ENCODE assay signal across 28 mouse cellular contexts in genomic region chr10:108343734-108344133, GRCm38 (mm10). TPM values are rescaled to one million over a fixed set of nuclear protein-coding genes. Genes with fewer than 3 reads are reported as not detected.
"Had no signal": no experiment of that assay in that cellular context is flagged by ENCODE, and none has a peak within 500 bp of the region (broad histone marks: within the 10 kb centered on the region; RNA-seq: fewer than 3 reads in every experiment).

No protein-coding gene starts in this region.

- H3K9me3 ChIP-seq: embryonic facial prominence, embryonic 12.5 days; embryonic facial prominence, embryonic 13.5 days; embryonic facial prominence, embryonic 15.5 days; forebrain, embryonic 12.5 days; forebrain, embryonic 13.5 days; forebrain, embryonic 15.5 days had no signal

- H3K27ac ChIP-seq: embryonic facial prominence, embryonic 10.5 days; embryonic facial prominence, embryonic 12.5 days; embryonic facial prominence, embryonic 13.5 days; embryonic facial prominence, embryonic 15.5 days; forebrain, embryonic 10.5 days; forebrain, embryonic 12.5 days; forebrain, embryonic 13.5 days; forebrain, embryonic 15.5 days; gastrocnemius, adult 2 months; heart, adult 2 months had no signal

- H3K4me2 ChIP-seq: embryonic facial prominence, embryonic 12.5 days; embryonic facial prominence, embryonic 13.5 days; embryonic facial prominence, embryonic 15.5 days; forebrain, embryonic 12.5 days; forebrain, embryonic 13.5 days; forebrain, embryonic 15.5 days had no signal

- DNase-seq: cerebellum, adult 9-11 months; cerebellum, postnatal 10 days; cerebellum, postnatal 14 days; cerebellum, postnatal 25 days; cerebellum, postnatal 36 days; embryo, embryonic 11 days; forebrain, postnatal 0 days; gastrocnemius, adult 2 months; gastrocnemius, postnatal 10 days; gastrocnemius, postnatal 14 days; gastrocnemius, postnatal 25 days; gastrocnemius, postnatal 36 days; heart, adult 11 months; heart, adult 18-20 months; heart, adult 2 months had no signal

- H3K4me1 ChIP-seq: embryonic facial prominence, embryonic 10.5 days; embryonic facial prominence, embryonic 12.5 days; embryonic facial prominence, embryonic 13.5 days; embryonic facial prominence, embryonic 15.5 days had no signal

- H3K27me3 ChIP-seq: embryonic facial prominence, embryonic 12.5 days; embryonic facial prominence, embryonic 13.5 days; embryonic facial prominence, embryonic 15.5 days; forebrain, embryonic 12.5 days; forebrain, embryonic 13.5 days; forebrain, embryonic 15.5 days had no signal

- H3K4me3 ChIP-seq: embryonic facial prominence, embryonic 10.5 days; embryonic facial prominence, embryonic 12.5 days; embryonic facial prominence, embryonic 13.5 days; embryonic facial prominence, embryonic 15.5 days; erythroblast, embryonic 14.5 days; forebrain, embryonic 10.5 days; forebrain, embryonic 12.5 days; forebrain, embryonic 13.5 days; forebrain, embryonic 15.5 days; gastrocnemius, adult 2 months; heart, adult 2 months had no signal

- ATAC-seq: forebrain, embryonic 13.5 days; forebrain, embryonic 14.5 days; forebrain, embryonic 15.5 days; forebrain, embryonic 16.5 days; forebrain, postnatal 0 days had no signal

- H3K36me3 ChIP-seq: embryonic facial prominence, embryonic 12.5 days; embryonic facial prominence, embryonic 13.5 days; embryonic facial prominence, embryonic 15.5 days; forebrain, embryonic 15.5 days had no signal

- H3K9ac ChIP-seq: embryonic facial prominence, embryonic 12.5 days; embryonic facial prominence, embryonic 13.5 days; embryonic facial prominence, embryonic 15.5 days; forebrain, embryonic 12.5 days; forebrain, embryonic 13.5 days; forebrain, embryonic 15.5 days; forebrain, postnatal 0 days had no signal

RNA-seq across cellular contexts. Expression of gene Pawr, which starts 11.8 kb away (rescaled TPM):
- total RNA-seq: common myeloid progenitor, adult 5-6 weeks; granulocyte monocyte progenitor cell, adult 5-6 weeks had no signal
